Mouse (Mus musculus) adrenal gland, postnatal 14 days (tissue): ENCODE measurements at regions not wholly inside any gene's neighbourhood (a gene's known extent, or its start where the extent isn't known, plus 50 kb on each side); places are given as distances from the start of the nearest gene placed in this dataset.

Experiments used
- DNase-seq: peaks from one replicate; pipeline ENCODE4 v3.0.0; 2021; ENCODE audit warnings: mixed read lengths

- no peak for DNase-seq
Measured at GRCm38 (mm10) chrX:97434327-97434726, 57.3 kb upstream of the Eda2r start.

GRCm38 (mm10) chrX:97431391-97431803 is 54.4 kb upstream of the Eda2r start:
- DNase-seq = peak; percentile 36
